Mouse (Mus musculus) kidney, adult 11 months (tissue): Measurements from ENCODE around the gene Vmn2r42.
"Not testable (repeated sequence)": the region's sequence is repeated elsewhere in the genome, so short reads cannot be mapped to it uniquely, and the experiment has no call there.

Source experiments
- DNase-seq: peaks from one replicate; pipeline ENCODE4 v3.0.0; 2022

The Vmn2r42 gene

GRCm38 (mm10) chr7:8200220-8200619 is at the start of gene Vmn2r42:
Vmn2r42 (minus strand) TSS chr7:8200320.
- not testable (repeated sequence) for DNase-seq

GRCm38 (mm10) chr7:8161554-8161953 is 38.6 kb downstream of the Vmn2r42 start, which contains the start of gene Vmn2r41:
Vmn2r41 (minus strand) TSS chr7:8161654.
- DNase-seq: not testable (repeated sequence)
